Mouse (Mus musculus) heart, embryonic 13.5 days (tissue): ENCODE data around the gene Numbl. TPM values are rescaled to one million over a fixed set of nuclear protein-coding genes. Genes with fewer than 3 reads are reported as not detected.
A peak's percentile ranks its signal among the peaks of the same experiment; 100 is the strongest.

Source experiments
- ATAC-seq: fragments of 200-750 bp; cut with Nextera tagmentation; 2 replicates; pipeline ENCODE4 v1.8.0; 2017; ENCODE audit warnings: moderate TSS enrichment; ENCODE audit not compliant: insufficient number of reproducible peaks, low FRiP score, low TSS enrichment; ENCODE audit errors: extremely low read depth
- H3K27ac ChIP-seq: fragments of 300-500 bp; sonication (generic); replicated peaks from 2 replicates; pipeline ENCODE4 v1.5.1; 2015; ENCODE audit warnings: moderate library complexity, mild to moderate bottlenecking, inconsistent platforms
- H3K27me3 ChIP-seq: fragments of 300-500 bp; sonication (generic); replicated peaks from 2 replicates; pipeline ENCODE4 v1.6.1; 2015; ENCODE audit warnings: mild to moderate bottlenecking, inconsistent platforms
- H3K36me3 ChIP-seq: fragments of 300-500 bp; sonication (generic); 2 replicates; pipeline ENCODE4 v1.6.1; 2015; ENCODE audit warnings: mild to moderate bottlenecking, inconsistent platforms
- H3K4me1 ChIP-seq: fragments of 300-500 bp; sonication (generic); 2 replicates; pipeline ENCODE4 v1.6.1; 2015; ENCODE audit warnings: inconsistent platforms
- H3K4me2 ChIP-seq: fragments of 300-500 bp; sonication (generic); 2 replicates; pipeline ENCODE4 v1.6.1; 2015; ENCODE audit warnings: inconsistent platforms, mild to moderate bottlenecking, moderate library complexity
- H3K4me3 ChIP-seq: fragments of 300-500 bp; sonication (generic); 2 replicates; pipeline ENCODE4 v1.5.1; 2015; ENCODE audit warnings: moderate library complexity, mild to moderate bottlenecking, inconsistent platforms
- H3K9ac ChIP-seq: fragments of 300-500 bp; sonication (generic); 2 replicates; pipeline ENCODE4 v1.6.1; 2015; ENCODE audit warnings: inconsistent platforms, mild to moderate bottlenecking, moderate library complexity
- H3K9me3 ChIP-seq: fragments of 300-500 bp; sonication (generic); 2 replicates; pipeline ENCODE4 v1.6.1; 2016; ENCODE audit warnings: inconsistent platforms
- WGBS: fragments of 180-500 bp; shearing (Covaris S2); methylation state at CpG from one replicate; pipeline ENCODE4 v1.1.7; 2015; ENCODE audit warnings: mixed read lengths; 5-methylcytosine and 5-hydroxymethylcytosine counted together
- polyA plus RNA-seq: library from polyadenylated mRNA; unstranded; fragments of >200 nt; fragmentation: Nextera tagmentation; extraction: Ambion mirVana; gene quantifications from 2 replicates; pipeline ENCODE4 v1.2.1, GENCODE M21; 2015

The Numbl gene
- polyA plus RNA-seq, 1 experiment from 2014 or later, result 8.3 TPM

GRCm38 (mm10) chr7:27296518-27296917 lies 38.3 kb downstream of the Numbl start:
- Histone ChIP-seq H3K36me3 (no peaks in the 10 kb centered on the region), H3K4me1 (peaks cover 6% of the 10 kb centered on the region; the same call in 1 of the 2 replicates), H3K27ac (no peak overlapping the region), H3K9ac (no peak overlapping the region), H3K4me3 (no peak overlapping the region), H3K4me2 (no peak overlapping the region), H3K27me3 (no peaks in the 10 kb centered on the region), H3K9me3 (no peaks in the 10 kb centered on the region)
- 84% methylated on average over 4 of the region's 4 CpGs for WGBS
- ATAC-seq, result no peak

- H3K4me1 ChIP-seq, result no peaks in the 10 kb centered on the region
- no peaks in the 10 kb centered on the region for H3K36me3 ChIP-seq
- H3K27me3 ChIP-seq, result peaks cover 11% of the 10 kb centered on the region
- H3K4me3 ChIP-seq, result no peak overlapping the region
- 82% methylated on average over 16 of the region's 16 CpGs for WGBS
- H3K9ac ChIP-seq, result no peak overlapping the region
- ATAC-seq, result no peak
- no peaks in the 10 kb centered on the region for H3K9me3 ChIP-seq
- no peak overlapping the region for H3K4me2 ChIP-seq
- no peak overlapping the region for H3K27ac ChIP-seq
Measured at GRCm38 (mm10) chr7:27298033-27298610, 39.9 kb downstream of the Numbl start.

- no peak for ATAC-seq
- Histone ChIP-seq H3K4me3 (no peak overlapping the region), H3K27me3 (peaks cover 17% of the 10 kb centered on the region), H3K27ac (no peak overlapping the region), H3K36me3 (no peaks in the 10 kb centered on the region), H3K9me3 (no peaks in the 10 kb centered on the region), H3K4me2 (no peak overlapping the region), H3K9ac (no peak overlapping the region), H3K4me1 (no peaks in the 10 kb centered on the region)
- 77% methylated on average over 6 of the region's 6 CpGs for WGBS
Measured at GRCm38 (mm10) chr7:27298816-27299215, 40.6 kb downstream of the Numbl start.

- Histone ChIP-seq H3K4me2 (no peak overlapping the region), H3K36me3 (peaks cover 5% of the 10 kb centered on the region; the same call in 1 of the 2 replicates), H3K27me3 (peaks cover 31% of the 10 kb centered on the region), H3K27ac (no peak overlapping the region), H3K4me1 (no peaks in the 10 kb centered on the region), H3K4me3 (no peak overlapping the region), H3K9ac (no peak overlapping the region), H3K9me3 (no peaks in the 10 kb centered on the region)
- WGBS, result 55% methylated on average over 4 of the region's 4 CpGs
- no peak for ATAC-seq
Measured at GRCm38 (mm10) chr7:27300351-27300750, 42.1 kb downstream of the Numbl start.

GRCm38 (mm10) chr7:27300801-27301200 lies 42.6 kb downstream of the Numbl start:
- Histone ChIP-seq H3K4me3 (no peak overlapping the region), H3K9ac (no peak overlapping the region), H3K4me2 (no peak overlapping the region), H3K27ac (no peak overlapping the region), H3K4me1 (no peaks in the 10 kb centered on the region), H3K36me3 (peaks cover 10% of the 10 kb centered on the region; the same call in 1 of the 2 replicates), H3K9me3 (no peaks in the 10 kb centered on the region), H3K27me3 (peaks cover 36% of the 10 kb centered on the region)
- WGBS, result 70% methylated on average over 5 of the region's 5 CpGs
- ATAC-seq, result no peak

GRCm38 (mm10) chr7:27302172-27302571 lies 43.9 kb downstream of the Numbl start:
- Histone ChIP-seq H3K4me1 (no peaks in the 10 kb centered on the region), H3K9me3 (no peaks in the 10 kb centered on the region), H3K27ac (no peak overlapping the region), H3K9ac (no peak overlapping the region), H3K4me3 (no peak overlapping the region), H3K36me3 (peaks cover 21% of the 10 kb centered on the region; the same call in 1 of the 2 replicates), H3K4me2 (no peak overlapping the region), H3K27me3 (peaks cover 46% of the 10 kb centered on the region)
- 8% methylated on average over 11 of the region's 11 CpGs for whole genome bisulfite sequencing
- ATAC-seq, result no peak

- peaks cover 28% of the 10 kb centered on the region for H3K36me3 ChIP-seq
- no peak for ATAC-seq
- H3K27ac ChIP-seq, result no peak overlapping the region
- H3K4me1 ChIP-seq, result peaks cover 14% of the 10 kb centered on the region
- no peak overlapping the region for H3K4me2 ChIP-seq
- H3K4me3 ChIP-seq, result no peak overlapping the region
- H3K9me3 ChIP-seq, result no peaks in the 10 kb centered on the region
- H3K27me3 ChIP-seq, result peaks cover 62% of the 10 kb centered on the region
- WGBS, result 77% methylated on average over 17 of the region's 17 CpGs
- no peak overlapping the region for H3K9ac ChIP-seq
Measured at GRCm38 (mm10) chr7:27305091-27305730, 47.0 kb downstream of the Numbl start.

- H3K36me3 ChIP-seq, result peaks cover 29% of the 10 kb centered on the region
- H3K27me3 ChIP-seq, result peaks cover 74% of the 10 kb centered on the region
- peaks cover 26% of the 10 kb centered on the region for H3K4me1 ChIP-seq
- H3K4me2 ChIP-seq, result no peak overlapping the region
- H3K9me3 ChIP-seq, result no peaks in the 10 kb centered on the region
- no peak overlapping the region for H3K27ac ChIP-seq
- no peak for ATAC-seq
- H3K9ac ChIP-seq, result no peak overlapping the region
- 70% methylated on average over 24 of the region's 24 CpGs for WGBS
- no peak overlapping the region for H3K4me3 ChIP-seq
Measured at GRCm38 (mm10) chr7:27306161-27307160, 48.2 kb downstream of the Numbl start.

GRCm38 (mm10) chr7:27307551-27307950 lies 49.3 kb downstream of the Numbl start:
- ATAC-seq, result no peak
- 66% methylated on average over 9 of the region's 9 CpGs for WGBS
- H3K27me3 ChIP-seq, result peaks cover 71% of the 10 kb centered on the region

GRCm38 (mm10) chr7:27308821-27309549 lies 50.8 kb downstream of the Numbl start:
- H3K9me3 ChIP-seq, result peaks cover 6% of the 10 kb centered on the region; the same call in 1 of the 2 replicates
- peaks cover 26% of the 10 kb centered on the region for H3K4me1 ChIP-seq
- H3K4me2 ChIP-seq, result peak overlapping the region; percentile 68
- H3K9ac ChIP-seq, result 0 out of 2 replicates have a peak overlapping the region, but pooled peaks have one; percentile 50
- WGBS, result 10% methylated on average over 27 of the region's 28 CpGs
- H3K27ac ChIP-seq, result no peak overlapping the region
- peaks cover 61% of the 10 kb centered on the region for H3K27me3 ChIP-seq
- H3K36me3 ChIP-seq, result peaks cover 43% of the 10 kb centered on the region
- peak overlapping the region; percentile 43 for H3K4me3 ChIP-seq
- ATAC-seq, result no peak

More at GRCm38 (mm10) chr7:27307551-27307950, 49.3 kb downstream of the Numbl start:
- H3K4me2 ChIP-seq, result no peak overlapping the region
- H3K9ac ChIP-seq, result no peak overlapping the region
- peaks cover 29% of the 10 kb centered on the region for H3K36me3 ChIP-seq
- H3K27ac ChIP-seq, result no peak overlapping the region
- no peaks in the 10 kb centered on the region for H3K9me3 ChIP-seq
- H3K4me1 ChIP-seq, result peaks cover 26% of the 10 kb centered on the region
- H3K4me3 ChIP-seq, result no peak overlapping the region
